Mouse (Mus musculus) heart, postnatal 0 days (tissue): ENCODE measurements around the gene Magi2.

ENCODE experiments used
- CTCF ChIP-seq: IDR thresholded peaks from 2 replicates; pipeline ENCODE4 v1.5.1; 2016; ENCODE audit warnings: antibody characterized with exemption, control low read depth, low read depth
- EP300 ChIP-seq: IDR thresholded peaks from 2 replicates; pipeline ENCODE4 v1.6.1; 2016; ENCODE audit warnings: antibody characterized with exemption, low read depth

- TF ChIP-seq CTCF (no peak), EP300 (no peak)
These were observed 1454.8 kb downstream of the Magi2 start for GRCm38 (mm10) chr5:20681660-20682059.
